Mouse (Mus musculus): ENCODE measurements around the gene Nme7. TPM values are rescaled to one million over a fixed set of nuclear protein-coding genes. Genes with fewer than 3 reads are reported as not detected.

The Nme7 gene
- polyA plus RNA-seq, 1 experiment from 2014 or later, result 36.9 TPM

Other genes starting within 250 kb of the Nme7 start
- 0.41 and 0.63 TPM in 2 replicates for gene Sell, start 242.1 kb upstream of the Nme7 start, polyA plus RNA-seq (2014; fragmentation: Nextera tagmentation; extraction: Ambion mirVana)
- gene Selp, start 188.9 kb upstream of the Nme7 start, polyA plus RNA-seq (2014; fragmentation: Nextera tagmentation; extraction: Ambion mirVana), result not detected in 2 replicates
- 0.54 and 0.70 TPM in 2 replicates for gene F5, start 152.3 kb upstream of the Nme7 start, polyA plus RNA-seq (2014; fragmentation: Nextera tagmentation; extraction: Ambion mirVana)
- gene Slc19a2, start 55.1 kb upstream of the Nme7 start, polyA plus RNA-seq (2014; fragmentation: Nextera tagmentation; extraction: Ambion mirVana), result 13.8 and 14.2 TPM in 2 replicates
- gene Ccdc181, start 28.5 kb upstream of the Nme7 start, polyA plus RNA-seq (2014; fragmentation: Nextera tagmentation; extraction: Ambion mirVana), result 11.8 and 12.2 TPM in 2 replicates
- gene Blzf1, start 3.4 kb downstream of the Nme7 start, polyA plus RNA-seq (2014; fragmentation: Nextera tagmentation; extraction: Ambion mirVana), result 25.6 and 26.7 TPM in 2 replicates
- gene Atp1b1, start 154.2 kb downstream of the Nme7 start, polyA plus RNA-seq (2014; fragmentation: Nextera tagmentation; extraction: Ambion mirVana), result 76.9 and 93.2 TPM in 2 replicates